Mouse (Mus musculus) megakaryocyte, embryonic 14.5 days (primary cell): ENCODE data around the gene Bms1. TPM values are rescaled to one million over a fixed set of nuclear protein-coding genes. Genes with fewer than 3 reads are reported as not detected.

Experiments used
- H3K27me3 ChIP-seq: replicated peaks from 2 replicates; pipeline ENCODE3; 2012; ENCODE audit warnings: inconsistent platforms
- H3K36me3 ChIP-seq: replicated peaks from 2 replicates; pipeline ENCODE3; 2012; ENCODE audit warnings: low read length, inconsistent platforms, mixed read lengths
- H3K4me1 ChIP-seq: 2 replicates; pipeline ENCODE4 v1.6.1; 2012; ENCODE audit warnings: inconsistent platforms
- H3K4me3 ChIP-seq: replicated peaks from 2 replicates; pipeline ENCODE3; 2012; ENCODE audit warnings: moderate library complexity, mild to moderate bottlenecking, inconsistent platforms
- H3K9me3 ChIP-seq: 2 replicates; pipeline ENCODE4 v1.6.1; 2012; ENCODE audit warnings: inconsistent platforms
- FLI1 ChIP-seq: IDR thresholded peaks from 2 replicates; pipeline ENCODE4 v1.6.1; 2012; ENCODE audit warnings: low read length, inconsistent platforms, mixed read lengths
- GATA1 ChIP-seq: IDR thresholded peaks from 3 replicates; pipeline ENCODE4 v1.6.1; 2012; ENCODE audit warnings: mixed read lengths, low read length, inconsistent platforms, borderline replicate concordance
- polyA plus RNA-seq: library from polyadenylated mRNA; stranded (reverse); fragments of >175 nt; gene quantifications from 2 replicates; pipeline ENCODE4 v1.2.3, GENCODE M21; 2012; ENCODE audit warnings: low replicate concordance; ENCODE audit not compliant: insufficient read depth

Bms1 gene
- 5.7 and 15.7 TPM in 2 replicates for polyA plus RNA-seq

DNA sequence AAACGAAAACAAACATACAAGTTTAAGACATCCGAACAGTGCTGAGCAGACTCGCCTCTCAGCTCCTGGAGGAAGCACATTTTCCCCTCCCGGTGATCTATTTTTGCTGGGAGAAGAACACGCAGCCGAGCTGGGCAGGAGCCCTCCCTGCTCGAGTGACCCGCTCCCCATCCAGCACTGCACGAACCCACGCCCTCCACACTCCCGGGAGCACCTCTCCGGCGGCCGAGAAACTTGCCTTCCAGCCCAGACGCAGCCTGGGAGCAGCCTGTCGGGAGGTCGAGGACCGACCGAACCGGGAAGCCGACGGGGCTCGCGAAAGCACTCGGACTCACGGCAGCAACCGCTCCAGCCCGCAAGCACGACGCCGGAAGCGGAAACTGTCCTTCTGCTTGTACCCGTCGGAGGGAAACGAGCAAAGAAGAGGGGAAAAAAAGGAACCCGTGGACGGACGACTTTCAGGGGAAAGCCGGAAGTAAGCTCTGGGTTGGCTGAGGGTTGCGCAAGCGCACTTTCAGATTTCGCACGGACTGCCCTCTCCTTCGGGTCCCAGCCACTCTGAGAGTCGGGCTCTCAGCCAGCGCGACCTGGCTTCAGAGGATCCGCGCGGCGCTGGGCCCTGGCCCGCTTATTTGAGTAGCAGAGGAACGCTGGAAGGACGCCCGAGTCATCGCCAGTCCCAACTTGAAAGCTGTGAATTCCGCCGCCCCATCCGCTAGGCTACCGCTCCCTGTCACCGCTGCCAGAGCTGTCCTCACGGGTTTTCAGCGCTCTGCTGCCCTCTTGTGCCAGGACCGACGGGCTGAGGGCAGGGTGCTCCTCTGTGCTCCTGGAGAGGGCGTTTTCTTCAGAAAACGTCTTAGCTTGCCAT is at the start of gene Bms1:
Bms1 (minus strand) TSS at position 425 of the 871 bp plus-strand sequence.
- TF ChIP-seq FLI1 (no peak; the same call in 1 of the 2 replicates), GATA1 (no peak)

DNA sequence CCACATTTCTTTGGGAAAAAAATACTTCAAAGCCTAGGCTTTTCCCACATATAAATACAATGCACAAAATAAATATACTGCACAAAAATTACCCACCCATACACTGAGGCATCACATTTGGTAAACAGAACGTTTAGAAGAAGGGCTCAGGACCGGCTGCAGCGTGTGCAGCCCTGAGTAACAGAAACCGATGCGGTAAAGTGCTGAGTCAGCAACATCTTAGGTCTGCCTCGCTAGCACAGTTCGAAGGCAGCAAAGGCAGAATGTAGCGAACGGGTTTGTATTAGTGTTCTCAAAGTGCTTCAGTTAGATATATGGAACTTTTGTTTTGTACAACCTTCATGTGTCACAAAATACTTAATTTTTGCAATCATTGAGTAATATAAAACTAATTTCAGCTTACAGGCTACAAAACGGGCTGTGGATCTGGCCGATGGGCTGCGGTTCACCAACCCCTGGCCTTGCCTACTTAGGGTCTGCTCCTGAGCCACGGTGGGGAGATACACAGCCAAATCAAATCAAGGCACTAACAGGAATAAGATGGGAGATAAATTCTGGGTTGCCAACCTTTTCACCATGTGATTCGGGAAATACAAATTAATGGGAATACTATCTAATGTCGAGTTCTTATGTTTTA is 42.9 kb upstream of the Bms1 start:
- Histone ChIP-seq H3K4me1 (no peaks in the 10 kb centered on the region), H3K4me3 (no peak overlapping the region), H3K36me3 (no peaks in the 10 kb centered on the region), H3K27me3 (peaks cover 12% of the 10 kb centered on the region), H3K9me3 (no peaks in the 10 kb centered on the region)
- TF ChIP-seq FLI1 = no peak
- no peak for TF ChIP-seq GATA1

More for the DNA sequence above, at the start of gene Bms1:
- Histone ChIP-seq H3K4me1 (peaks cover 51% of the 10 kb centered on the region), H3K9me3 (no peaks in the 10 kb centered on the region), H3K27me3 (peaks cover 4% of the 10 kb centered on the region), H3K36me3 (peaks cover 41% of the 10 kb centered on the region), H3K4me3 (peak within 1 kb of the TSS; percentile 99)

DNA sequence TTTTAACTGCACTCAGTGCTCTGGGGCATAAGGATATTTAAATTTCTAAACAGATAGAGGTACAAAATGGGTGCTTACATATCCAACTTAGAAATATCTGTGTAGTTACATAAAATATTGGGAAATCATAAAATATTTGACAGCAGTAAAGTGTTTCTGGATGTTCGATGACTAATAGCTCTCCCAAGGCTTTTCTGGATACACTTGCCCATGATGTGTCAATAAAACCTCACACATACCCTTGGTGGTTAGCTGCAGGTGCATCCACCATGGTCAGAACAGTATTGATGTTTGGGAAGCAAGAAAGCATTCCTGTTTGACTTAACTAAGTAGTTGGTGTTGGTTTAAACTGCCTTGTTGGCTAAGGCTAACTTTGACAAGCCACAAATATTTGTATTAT is 38.5 kb upstream of the Bms1 start:
- Histone ChIP-seq H3K9me3 (no peaks in the 10 kb centered on the region), H3K4me1 (peaks cover 18% of the 10 kb centered on the region), H3K36me3 (no peaks in the 10 kb centered on the region), H3K4me3 (no peak overlapping the region), H3K27me3 (peaks cover 8% of the 10 kb centered on the region)
- TF ChIP-seq GATA1 = no peak
- no peak for TF ChIP-seq FLI1

DNA sequence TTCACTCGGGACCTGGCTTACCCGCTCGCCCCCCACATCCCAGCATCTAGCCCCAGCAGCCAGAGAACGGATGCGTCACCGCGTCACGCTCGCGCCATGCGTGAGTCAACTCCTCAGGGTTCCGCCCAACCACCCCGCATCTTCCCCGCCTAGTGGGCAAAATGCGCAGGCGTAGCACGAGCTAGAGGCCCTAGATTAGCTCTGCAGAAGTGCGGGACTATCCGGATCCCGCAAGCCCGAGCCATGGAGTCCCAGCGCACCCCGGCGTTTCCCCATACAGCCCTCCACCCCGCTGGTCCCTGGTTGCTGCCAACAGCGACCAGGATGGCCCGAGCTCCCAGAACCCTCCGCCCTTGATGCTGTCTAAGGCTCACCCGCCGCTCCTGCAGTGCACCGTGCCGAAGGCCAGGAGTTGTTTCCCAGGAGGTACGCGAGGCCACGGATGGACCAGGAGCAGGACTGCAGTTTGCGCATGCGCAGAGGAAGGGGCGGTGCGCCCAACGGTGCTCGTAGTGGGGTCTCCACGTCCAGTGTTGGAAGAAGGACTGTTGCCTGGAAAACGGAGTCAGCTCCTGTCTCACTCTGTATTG is 35.9 kb upstream of the Bms1 start, which contains the start of gene Zfp248:
Zfp248 (minus strand) TSS at position 487 of the 590 bp plus-strand sequence.
- H3K27me3 ChIP-seq = peaks cover 6% of the 10 kb centered on the region

GRCm38 (mm10) chr6:118454452-118454851 is 35.2 kb upstream of the Bms1 start:
- Histone ChIP-seq H3K27me3 (peaks cover 6% of the 10 kb centered on the region), H3K36me3 (no peaks in the 10 kb centered on the region), H3K9me3 (no peaks in the 10 kb centered on the region), H3K4me3 (peak overlapping the region; percentile 98), H3K4me1 (peaks cover 18% of the 10 kb centered on the region)
- TF ChIP-seq GATA1 = no peak

More for the DNA sequence above, 35.9 kb upstream of the Bms1 start, which contains the start of gene Zfp248:
- no peaks in the 10 kb centered on the region for H3K36me3 ChIP-seq
- H3K4me3 ChIP-seq = peak within 1 kb of the TSS; percentile 98
- TF ChIP-seq FLI1 (no peak), GATA1 (no peak)
- peaks cover 18% of the 10 kb centered on the region for H3K4me1 ChIP-seq
- H3K9me3 ChIP-seq = no peaks in the 10 kb centered on the region

DNA sequence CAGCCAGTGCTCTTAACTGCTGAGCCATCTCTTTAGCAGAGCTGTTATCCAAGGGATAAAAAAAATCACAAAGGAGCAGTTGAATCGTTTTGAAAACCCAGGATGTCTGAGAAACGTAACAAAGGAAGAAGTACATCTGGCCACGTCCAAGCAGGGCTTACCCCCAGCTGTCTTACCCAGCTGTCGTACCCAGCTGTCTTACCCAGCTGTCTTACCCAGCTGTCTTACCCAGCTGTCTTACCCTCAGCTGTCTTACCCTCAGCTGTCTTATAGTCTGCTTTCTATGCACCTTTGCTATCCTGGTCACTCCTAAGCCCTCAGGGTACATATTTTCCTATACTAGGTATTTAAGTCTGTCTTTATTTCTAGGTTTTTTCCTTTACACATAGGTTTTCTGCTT is 12.2 kb upstream of the Bms1 start:
- H3K36me3 ChIP-seq = peaks cover 45% of the 10 kb centered on the region
- TF ChIP-seq GATA1 (no peak), FLI1 (no peak)

GRCm38 (mm10) chr6:118426666-118427065 is 7.4 kb upstream of the Bms1 start:
- Histone ChIP-seq H3K27me3 (peaks cover 10% of the 10 kb centered on the region), H3K36me3 (peaks cover 35% of the 10 kb centered on the region), H3K4me3 (no peak overlapping the region), H3K4me1 (peaks cover 9% of the 10 kb centered on the region), H3K9me3 (peaks cover 14% of the 10 kb centered on the region)
- no peak for TF ChIP-seq FLI1
- TF ChIP-seq GATA1 = no peak

More for the DNA sequence above, 12.2 kb upstream of the Bms1 start:
- H3K4me1 ChIP-seq = peaks cover 8% of the 10 kb centered on the region
- no peak overlapping the region for H3K4me3 ChIP-seq
- no peaks in the 10 kb centered on the region for H3K27me3 ChIP-seq
- peaks cover 14% of the 10 kb centered on the region for H3K9me3 ChIP-seq

DNA sequence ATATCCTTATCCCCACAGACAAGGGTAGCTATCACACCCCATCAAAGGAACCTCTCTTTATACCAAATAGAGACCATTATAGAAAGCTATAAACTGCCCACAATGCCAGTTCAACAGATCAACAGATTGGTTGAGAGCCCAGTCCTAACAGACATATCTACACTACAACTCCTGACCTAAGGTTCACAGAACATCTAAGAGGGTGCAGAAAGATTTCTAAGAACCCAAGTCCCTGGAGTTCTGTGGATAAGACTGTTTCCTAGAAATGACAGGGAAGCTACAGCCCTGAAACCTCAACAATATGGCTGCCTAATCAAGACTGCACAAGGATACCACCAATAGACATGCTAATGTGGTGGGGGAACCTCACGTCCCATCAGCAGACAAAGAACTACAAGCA is 8.8 kb downstream of the Bms1 start:
- H3K36me3 ChIP-seq = peaks cover 86% of the 10 kb centered on the region

GRCm38 (mm10) chr6:118408510-118408909 is 10.8 kb downstream of the Bms1 start:
- Histone ChIP-seq H3K4me1 (peaks cover 74% of the 10 kb centered on the region), H3K27me3 (no peaks in the 10 kb centered on the region), H3K36me3 (peaks cover 87% of the 10 kb centered on the region), H3K4me3 (no peak overlapping the region), H3K9me3 (no peaks in the 10 kb centered on the region)
- TF ChIP-seq GATA1 = no peak
- TF ChIP-seq FLI1 = no peak

More for the DNA sequence above, 8.8 kb downstream of the Bms1 start:
- Histone ChIP-seq H3K9me3 (no peaks in the 10 kb centered on the region), H3K4me3 (no peak overlapping the region), H3K4me1 (peaks cover 68% of the 10 kb centered on the region), H3K27me3 (no peaks in the 10 kb centered on the region)
- no peak for TF ChIP-seq FLI1
- TF ChIP-seq GATA1 = no peak
